Mouse (Mus musculus) granulocyte monocyte progenitor cell, adult 5-6 weeks (primary cell): ENCODE measurements around the gene Cfap52. TPM values are rescaled to one million over a fixed set of nuclear protein-coding genes. Genes with fewer than 3 reads are reported as not detected.

Source experiments
- total RNA-seq, 2 experiments: library from RNA; stranded (forward) in 1 of 2; stranded (reverse) in 1 of 2; fragments of 200-712, 200-1000 nt in 1 of 2; fragments of >200 nt in 1 of 2; fragmentation: Nextera tagmentation in 1 of 2; gene quantifications; 2 replicates each; pipeline ENCODE4 v1.2.3; 2014 to 2017

The Cfap52 gene
- total RNA-seq, 2 experiments from 2014 or later, result not detected

Other genes with a start within 250 kb of the Cfap52 start
- not detected in 2 replicates for gene Glp2r, start 194.5 kb downstream of the Cfap52 start, total RNA-seq (2014; fragmentation: Nextera tagmentation)
- gene Glp2r, start 194.5 kb downstream of the Cfap52 start, total RNA-seq (2017), result not detected in 2 replicates
- not detected in 2 replicates for gene Gsg1l2, start 191.0 kb downstream of the Cfap52 start, total RNA-seq (2014; fragmentation: Nextera tagmentation)
- gene Gsg1l2, start 191.0 kb downstream of the Cfap52 start, total RNA-seq (2017), result not detected in 2 replicates
- 1.7 and 4.7 TPM in 2 replicates for gene Dhrs7c, start 167.5 kb downstream of the Cfap52 start, total RNA-seq (2014; fragmentation: Nextera tagmentation)
- not detected in 2 replicates for gene Dhrs7c, start 167.5 kb downstream of the Cfap52 start, total RNA-seq (2017)
- not detected in 2 replicates for gene Usp43, start 43.5 kb downstream of the Cfap52 start, total RNA-seq (2014; fragmentation: Nextera tagmentation)
- not detected in 2 replicates for gene Usp43, start 43.5 kb downstream of the Cfap52 start, total RNA-seq (2017)
- gene Stx8, start 542 bp upstream of the Cfap52 start, total RNA-seq (2014; fragmentation: Nextera tagmentation), result 28.4 and 51.5 TPM in 2 replicates
- 25.2 and 28.6 TPM in 2 replicates for gene Stx8, start 542 bp upstream of the Cfap52 start, total RNA-seq (2017)